Mouse (Mus musculus) CH12.LX (cell line): ENCODE measurements at regions not wholly inside any gene's neighbourhood (a gene's known extent, or its start where the extent isn't known, plus 50 kb on each side); places are given as distances from the start of the nearest gene placed in this dataset.

Experiments
- DNase-seq: peaks from one replicate; pipeline ENCODE4 v3.0.0-alpha.2; 2013; ENCODE audit errors: extremely low read depth
- H3K27ac ChIP-seq: 2 replicates; pipeline ENCODE4 v1.5.1; 2012; ENCODE audit warnings: low read depth, mild to moderate bottlenecking, control low read depth, moderate library complexity; ENCODE audit not compliant: insufficient read depth
- H3K27me3 ChIP-seq: replicated peaks from 2 replicates; pipeline ENCODE3; 2012; ENCODE audit warnings: inconsistent platforms
- H3K36me3 ChIP-seq, 2 experiments: replicated peaks in 1 of 2; 2 replicates each; pipeline versions ENCODE3 to v1.6.1; 2012; ENCODE audit warnings: inconsistent platforms in 1 of 2, low read length in 1 of 2, mild to moderate bottlenecking in 1 of 2, mixed read lengths in 1 of 2, moderate library complexity in 1 of 2; ENCODE audit not compliant: control insufficient read depth in 1 of 2, insufficient read depth in 1 of 2
- H3K4me1 ChIP-seq, 2 experiments: 2 replicates each; pipeline ENCODE4 v1.6.1; 2012; ENCODE audit warnings: inconsistent platforms in 1 of 2, moderate library complexity in 1 of 2; ENCODE audit not compliant: insufficient read depth in 2 of 2, control insufficient read depth in 1 of 2
- H3K4me2 ChIP-seq: 2 replicates; pipeline ENCODE4 v1.6.1; 2012; ENCODE audit warnings: low read depth, mild to moderate bottlenecking, control low read depth; ENCODE audit not compliant: poor library complexity, insufficient read depth, severe bottlenecking
- H3K4me3 ChIP-seq, 3 experiments: fragments of 150-350 bp in 1 of 3; sonication (generic) in 1 of 3; replicated peaks in 1 of 3; 2 replicates each; pipeline versions ENCODE3 to v1.5.1; 2011 to 2012; ENCODE audit warnings: low read depth in 2 of 3, low read length in 2 of 3, mild to moderate bottlenecking in 2 of 3, moderate library complexity in 2 of 3, control low read depth in 1 of 3, improper control_type of control experiment in 1 of 3, inconsistent platforms in 1 of 3, mixed read lengths in 1 of 3; ENCODE audit not compliant: poor library complexity in 1 of 3
- H3K79me2 ChIP-seq: replicated peaks from 2 replicates; pipeline ENCODE4 v1.6.1; 2012; ENCODE audit warnings: mild to moderate bottlenecking, moderate library complexity; ENCODE audit not compliant: control insufficient read depth, poor library complexity, insufficient read depth, severe bottlenecking; ENCODE audit errors: extremely low read depth
- H3K9ac ChIP-seq: 2 replicates; pipeline ENCODE4 v1.6.1; 2012; ENCODE audit warnings: low read depth, mild to moderate bottlenecking, control low read depth, moderate library complexity; ENCODE audit not compliant: insufficient read depth
- H3K9me3 ChIP-seq: replicated peaks from 2 replicates; pipeline ENCODE3; 2012; ENCODE audit warnings: low read length, inconsistent platforms, mixed read lengths
- BHLHE40 ChIP-seq: IDR thresholded peaks from 2 replicates; pipeline ENCODE4 v1.6.1; 2011; ENCODE audit warnings: mild to moderate bottlenecking, low read depth, low read length, improper control_type of control experiment
- CHD2 ChIP-seq: IDR thresholded peaks from 2 replicates; pipeline ENCODE4 v1.6.1; 2011; ENCODE audit warnings: low read length, improper control_type of control experiment
- CTCF ChIP-seq, 2 experiments: IDR thresholded peaks in 1 of 2; conservative IDR thresholded peaks in 1 of 2; 2 replicates each; pipeline ENCODE4 v1.5.1; 2011 to 2012; ENCODE audit warnings: low read depth in 2 of 2, low read length in 2 of 2, improper control_type of control experiment in 1 of 2, inconsistent platforms in 1 of 2, mild to moderate bottlenecking in 1 of 2, moderate library complexity in 1 of 2
- EP300 ChIP-seq: IDR thresholded peaks from 2 replicates; pipeline ENCODE4 v1.6.1; 2011; ENCODE audit warnings: low read length, improper control_type of control experiment
- ETS1 ChIP-seq: conservative IDR thresholded peaks from 2 replicates; pipeline ENCODE4 v1.6.1; 2012; ENCODE audit warnings: low read depth, mild to moderate bottlenecking, inconsistent platforms, low read length, improper control_type of control experiment, moderate library complexity
- GABPA ChIP-seq: IDR thresholded peaks from 2 replicates; pipeline ENCODE4 v1.6.1; 2012; ENCODE audit warnings: low read depth, low read length, improper control_type of control experiment, inconsistent platforms; ENCODE audit not compliant: insufficient replicate concordance
- HCFC1 ChIP-seq: IDR thresholded peaks from 2 replicates; pipeline ENCODE4 v1.6.1; 2012; ENCODE audit warnings: low read depth, mild to moderate bottlenecking, inconsistent platforms, low read length, improper control_type of control experiment
- MAFK ChIP-seq: IDR thresholded peaks from 2 replicates; pipeline ENCODE4 v1.6.1; 2011; ENCODE audit warnings: low read length, improper control_type of control experiment; ENCODE audit not compliant: insufficient replicate concordance
- MAX ChIP-seq: IDR thresholded peaks from 2 replicates; pipeline ENCODE4 v1.6.1; 2011; ENCODE audit warnings: low read length, improper control_type of control experiment
- MAZ ChIP-seq: IDR thresholded peaks from 2 replicates; pipeline ENCODE4 v1.6.1; 2012; ENCODE audit warnings: low read depth, mild to moderate bottlenecking, inconsistent platforms, low read length, improper control_type of control experiment, moderate library complexity
- NRF1 ChIP-seq: IDR thresholded peaks from 2 replicates; pipeline ENCODE4 v1.6.1; 2014; ENCODE audit warnings: low read depth, mild to moderate bottlenecking, inconsistent platforms, low read length, improper control_type of control experiment, moderate library complexity
- PAX5 ChIP-seq: IDR thresholded peaks from 2 replicates; pipeline ENCODE4 v1.6.1; 2012; ENCODE audit warnings: low read length, inconsistent platforms, mixed read lengths
- POLR2A ChIP-seq: IDR thresholded peaks from 2 replicates; pipeline ENCODE4 v1.6.1; 2011; ENCODE audit warnings: low read depth, mild to moderate bottlenecking, improper control_type of control experiment, low read length
- POLR2AphosphoS2 ChIP-seq: IDR thresholded peaks from 2 replicates; pipeline ENCODE4 v1.6.1; 2011; ENCODE audit warnings: low read depth, low read length, improper control_type of control experiment
- RAD21 ChIP-seq: IDR thresholded peaks from 2 replicates; pipeline ENCODE4 v1.6.1; 2011; ENCODE audit warnings: low read depth, mild to moderate bottlenecking, low read length, improper control_type of control experiment, moderate library complexity
- USF1 ChIP-seq: IDR thresholded peaks from 2 replicates; pipeline ENCODE4 v1.6.1; 2014; ENCODE audit warnings: low read depth, mild to moderate bottlenecking, inconsistent platforms, low read length, improper control_type of control experiment
- ZKSCAN1 ChIP-seq: IDR thresholded peaks from 2 replicates; pipeline ENCODE4 v1.6.1; 2012; ENCODE audit warnings: low read depth, inconsistent platforms, low read length, improper control_type of control experiment, borderline replicate concordance
- ZNF384 ChIP-seq: IDR thresholded peaks from 2 replicates; pipeline ENCODE4 v1.6.1; 2012; ENCODE audit warnings: low read depth, low read length, improper control_type of control experiment, inconsistent platforms
- dilution Hi-C: fragments of 300-500 bp; cut with MboI; formaldehyde crosslinking; loops from 2 replicates; pipeline ENCODE4 v1.14.3; 2020; ENCODE audit warnings: low sequenced_read_pairs; ENCODE audit not compliant: extremely low pct_unique_long_range_greater_than_20kb, extremely low pct_ligation_motif_present
- in situ Hi-C: fragments of 300-500 bp; cut with MboI; formaldehyde crosslinking; loops from 3 replicates; pipeline ENCODE4 v1.14.3; 2019; ENCODE audit warnings: low sequenced_read_pairs, low pct_ligation_motif_present, low pct_unique_long_range_greater_than_20kb, mixed read lengths

DNA sequence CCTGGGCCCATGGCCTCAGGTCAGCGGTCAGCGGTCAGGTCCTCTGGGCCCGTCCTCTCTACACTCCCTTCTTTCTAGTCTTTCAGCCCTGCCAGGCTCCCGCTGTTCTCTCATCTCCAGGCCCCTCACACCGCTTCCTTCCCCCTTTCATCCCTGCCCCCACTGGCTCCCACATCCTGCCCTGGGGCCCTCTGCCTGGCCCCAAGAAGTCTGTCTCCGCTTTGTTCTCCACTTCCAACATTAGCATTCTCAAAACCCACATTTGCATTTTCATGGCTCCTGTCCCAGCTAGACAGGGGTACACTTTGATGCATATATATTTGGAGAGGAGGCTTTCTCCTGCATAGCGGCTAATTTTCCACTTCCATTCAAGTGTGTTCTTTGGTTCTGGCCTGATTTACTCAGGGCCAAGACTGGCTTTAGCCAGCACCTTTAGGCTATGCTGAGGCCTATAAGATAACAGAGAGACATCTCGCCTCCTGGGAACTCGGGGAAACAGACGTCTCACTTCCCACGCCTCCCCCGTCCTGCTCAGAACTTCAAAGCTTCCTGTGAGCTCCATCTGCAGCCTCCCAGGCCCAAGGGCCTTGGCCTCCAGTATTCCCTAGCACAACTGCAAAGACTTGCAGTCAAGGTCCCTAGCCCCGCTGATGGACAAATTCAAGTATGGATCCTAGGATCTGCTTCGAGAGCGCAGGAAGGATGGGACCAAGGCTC is 109.8 kb upstream of the Parp11 start:
- Histone ChIP-seq H3K9ac (no peak overlapping the region), H3K27ac (no peak overlapping the region)
- no peak for TF ChIP-seq GABPA

DNA sequence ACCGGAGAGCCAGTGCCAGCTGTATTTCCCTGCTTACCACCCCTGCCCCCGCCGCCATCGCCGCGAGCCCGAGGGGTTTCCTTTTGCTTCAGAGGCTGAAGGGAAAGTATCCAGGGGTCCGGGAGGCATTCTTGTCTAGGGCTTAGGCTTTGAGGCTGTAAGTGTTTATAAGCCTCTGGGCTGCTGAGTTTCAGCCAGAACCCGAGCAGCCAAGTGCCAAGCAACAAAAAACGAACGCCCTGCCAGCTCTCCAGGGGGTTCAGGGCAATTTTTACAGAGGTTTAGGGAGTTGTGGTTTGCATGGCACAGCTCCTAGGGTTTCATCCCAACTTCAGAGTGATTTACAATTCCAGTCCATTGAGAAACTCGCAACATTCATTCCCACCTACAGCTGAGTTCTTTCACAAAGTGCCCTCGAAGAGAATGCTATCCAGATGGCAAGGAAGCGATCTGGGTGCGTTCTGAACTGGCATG is 109.2 kb upstream of the Parp11 start:
- H3K27me3 ChIP-seq: no peaks in the 10 kb centered on the region
- no peak overlapping the region for H3K4me3 ChIP-seq
- no peak for DNase-seq
- H3K27ac ChIP-seq: no peak overlapping the region
- no peaks in the 10 kb centered on the region for H3K36me3 ChIP-seq
- H3K4me1 ChIP-seq: peaks cover 24 to 25% of the 10 kb centered on the region in 2 experiments
- no peaks in the 10 kb centered on the region for H3K9me3 ChIP-seq
- in situ Hi-C loops: no loop called here
- H3K4me2 ChIP-seq: no peak overlapping the region
- dilution Hi-C loops: no loop called here
- no peaks in the 10 kb centered on the region for H3K79me2 ChIP-seq
- TF ChIP-seq RAD21: no peak
- no peak for TF ChIP-seq CHD2
- TF ChIP-seq ZKSCAN1: no peak
- no peak for TF ChIP-seq ETS1
- no peak for TF ChIP-seq PAX5
- no peak for TF ChIP-seq POLR2A
- no peak for TF ChIP-seq CTCF (conservative IDR thresholded peaks at IDR 0.05 in 1 of 2, IDR thresholded peaks at IDR 0.05 in 1 of 2; ENCODE audit: low read depth in 2 of 2, low read length in 2 of 2)
- TF ChIP-seq MAFK: no peak
- TF ChIP-seq POLR2AphosphoS2: no peak
- TF ChIP-seq NRF1: no peak
- no peak for TF ChIP-seq MAZ
- TF ChIP-seq EP300: no peak
- TF ChIP-seq HCFC1: no peak
- TF ChIP-seq ZNF384: no peak
- no peak for TF ChIP-seq BHLHE40
- TF ChIP-seq USF1: no peak
- no peak for TF ChIP-seq MAX
- no peak overlapping the region for H3K9ac ChIP-seq

More for the DNA sequence above, 109.8 kb upstream of the Parp11 start:
- Histone ChIP-seq H3K4me1 (peaks cover 24 to 25% of the 10 kb centered on the region in 2 experiments), H3K27me3 (no peaks in the 10 kb centered on the region), H3K9me3 (no peaks in the 10 kb centered on the region), H3K79me2 (no peaks in the 10 kb centered on the region), H3K36me3 (no peaks in the 10 kb centered on the region), H3K4me3 (no peak overlapping the region), H3K4me2 (no peak overlapping the region)
- in situ Hi-C loops: no loop called here
- DNase-seq: no peak
- dilution Hi-C loops: no loop called here
